Mouse (Mus musculus): ENCODE measurements around the gene Gm10718. TPM values are rescaled to one million over a fixed set of nuclear protein-coding genes. Genes with fewer than 3 reads are reported as not detected.

Gm10718 gene
- 1 to 10 TPM; 3.5 to 6.1 TPM for total RNA-seq (2023)

DNA sequence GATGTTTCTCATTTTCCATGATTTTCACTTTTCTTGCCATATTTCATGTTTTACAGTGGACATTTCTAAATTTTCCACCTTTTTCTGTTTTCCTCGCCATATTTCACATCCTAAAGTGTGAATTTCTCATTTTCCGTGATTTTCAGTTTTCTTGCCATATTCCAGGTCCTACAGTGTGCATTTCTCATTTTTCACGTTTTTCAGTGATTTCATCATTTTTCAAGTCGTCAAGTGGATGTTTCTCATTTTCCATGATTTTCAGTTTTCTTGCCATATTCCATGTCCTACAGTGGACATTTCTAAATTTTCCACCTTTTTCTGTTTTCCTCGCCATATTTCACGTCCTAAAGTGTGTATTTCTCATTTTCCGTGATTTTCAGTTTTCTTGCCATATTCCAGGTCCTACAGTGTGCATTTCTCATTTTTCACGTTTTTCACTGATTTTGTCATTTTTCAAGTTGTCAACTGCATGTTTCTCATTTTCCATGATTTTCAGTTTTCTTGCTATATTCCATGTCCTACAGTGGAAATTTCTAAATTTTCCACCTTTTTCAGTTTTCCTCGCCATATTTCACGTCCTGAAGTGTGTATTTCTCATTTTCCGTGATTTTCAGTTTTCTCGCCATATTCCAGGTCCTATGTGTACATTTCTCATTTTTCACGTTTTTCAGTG, at the start of gene Gm10718:
Gene Gm10718 (plus strand): TSS at position 236 of the 673 bp plus-strand sequence.

GRCm38 (mm10) chr9:3000445-3000972, 22.8 kb upstream of the Gm10718 start, which contains the start of gene Gm10722:
Gene Gm10722, plus strand, starts transcription at chr9:3000922.

DNA sequence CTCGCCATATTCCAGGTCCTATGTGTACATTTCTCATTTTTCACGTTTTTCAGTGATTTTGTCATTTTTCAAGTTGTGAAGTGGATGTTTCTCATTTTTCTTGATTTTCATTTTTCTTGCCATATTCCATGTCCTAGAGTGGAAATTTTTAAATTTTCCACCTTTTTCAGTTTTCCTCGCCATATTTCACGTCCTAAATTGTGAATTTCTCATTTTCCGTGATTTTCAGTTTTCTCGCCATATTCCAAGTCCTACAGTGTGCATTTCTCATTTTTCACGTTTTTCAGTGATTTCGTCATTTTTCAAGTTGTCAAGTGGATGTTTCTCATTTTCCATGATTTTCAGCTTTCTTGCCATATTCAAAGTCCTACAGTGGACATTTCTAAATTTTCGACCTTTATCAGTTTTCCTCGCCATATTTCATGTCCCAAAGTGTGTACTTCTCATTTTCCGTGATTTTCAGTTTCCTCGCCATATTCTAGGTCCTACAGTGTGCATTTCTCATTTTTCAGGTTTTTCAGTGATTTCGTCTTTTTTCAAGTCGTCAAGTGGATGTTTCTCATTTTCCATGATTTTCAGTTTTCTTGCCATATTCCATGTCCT, 20.5 kb upstream of the Gm10718 start, which contains the start of gene Gm11168:
Gene Gm11168 (plus strand): TSS at position 553 of the 603 bp plus-strand sequence.

DNA sequence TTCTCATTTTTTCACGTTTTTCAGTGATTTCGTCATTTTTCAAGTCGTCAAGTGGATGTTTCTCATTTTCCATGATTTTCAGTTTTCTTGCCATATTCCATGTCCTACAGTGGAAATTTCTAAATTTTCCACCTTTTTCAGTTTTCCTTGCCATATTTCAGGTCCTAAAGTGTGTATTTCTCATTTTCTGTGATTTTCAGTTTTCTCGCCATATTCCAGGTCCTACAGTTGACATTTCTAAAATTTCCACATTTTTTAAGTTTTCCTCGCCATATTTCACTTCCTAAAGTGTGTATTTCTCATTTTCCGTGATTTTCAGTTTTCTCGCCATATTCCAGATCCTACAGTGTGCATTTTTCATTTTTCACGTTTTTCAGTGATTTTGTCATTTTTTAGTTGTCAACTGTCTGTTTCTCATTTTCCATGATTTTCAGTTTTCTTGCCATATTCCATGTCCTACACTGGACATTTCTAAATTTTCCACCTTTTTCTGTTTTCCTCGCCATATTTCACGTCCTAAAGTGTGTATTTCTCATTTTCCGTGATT, 10.5 kb upstream of the Gm10718 start, which contains the start of gene Gm10721:
Gene Gm10721 (plus strand): TSS at position 408 of the 547 bp plus-strand sequence.

GRCm38 (mm10) chr9:3015354-3015753, 8.0 kb upstream of the Gm10718 start, which contains the start of gene Gm10720:
Gene Gm10720, plus strand, starts transcription at chr9:3015654.

DNA sequence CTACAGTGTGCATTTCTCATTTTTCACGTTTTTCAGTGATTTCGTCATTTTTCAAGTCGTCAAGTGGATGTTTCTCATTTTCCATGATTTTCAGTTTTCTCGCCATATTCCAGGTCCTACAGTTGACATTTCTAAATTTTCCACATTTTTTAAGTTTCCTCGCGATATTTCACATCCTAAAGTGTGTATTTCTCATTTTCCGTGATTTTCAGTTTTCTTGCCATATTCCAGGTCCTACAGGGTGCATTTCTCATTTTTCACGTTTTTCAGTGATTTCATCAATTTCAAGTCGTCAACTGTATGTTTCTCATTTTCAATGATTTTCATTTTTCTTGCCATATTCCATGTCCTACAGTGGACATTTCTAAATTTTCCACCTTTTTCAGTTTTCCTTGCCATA, 6.2 kb upstream of the Gm10718 start, which contains the start of gene Gm10719:
Gene Gm10719 (plus strand): TSS at position 301 of the 400 bp plus-strand sequence.

DNA sequence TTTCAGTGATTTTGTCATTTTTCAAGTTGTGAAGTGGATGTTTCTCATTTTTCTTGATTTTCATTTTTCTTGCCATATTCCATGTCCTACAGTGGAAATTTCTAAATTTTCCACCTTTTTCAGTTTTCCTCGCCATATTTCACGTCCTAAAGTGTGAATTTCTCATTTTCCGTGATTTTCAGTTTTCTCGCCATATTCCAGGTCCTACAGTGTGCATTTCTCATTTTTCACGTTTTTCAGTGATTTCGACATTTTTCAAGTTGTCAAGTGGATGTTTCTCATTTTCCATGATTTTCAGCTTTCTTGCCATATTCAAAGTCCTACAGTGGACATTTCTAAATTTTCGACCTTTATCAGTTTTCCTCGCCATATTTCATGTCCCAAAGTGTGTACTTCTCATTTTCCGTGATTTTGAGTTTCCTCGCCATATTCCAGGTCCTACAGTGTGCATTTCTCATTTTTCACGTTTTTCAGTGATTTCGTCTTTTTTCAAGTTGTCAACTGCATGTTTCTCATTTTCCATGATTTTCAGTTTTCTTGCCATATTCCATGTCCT, 1.6 kb downstream of the Gm10718 start, which contains the start of gene Gm10717:
Gene Gm10717 (plus strand): TSS at position 506 of the 556 bp plus-strand sequence.

DNA sequence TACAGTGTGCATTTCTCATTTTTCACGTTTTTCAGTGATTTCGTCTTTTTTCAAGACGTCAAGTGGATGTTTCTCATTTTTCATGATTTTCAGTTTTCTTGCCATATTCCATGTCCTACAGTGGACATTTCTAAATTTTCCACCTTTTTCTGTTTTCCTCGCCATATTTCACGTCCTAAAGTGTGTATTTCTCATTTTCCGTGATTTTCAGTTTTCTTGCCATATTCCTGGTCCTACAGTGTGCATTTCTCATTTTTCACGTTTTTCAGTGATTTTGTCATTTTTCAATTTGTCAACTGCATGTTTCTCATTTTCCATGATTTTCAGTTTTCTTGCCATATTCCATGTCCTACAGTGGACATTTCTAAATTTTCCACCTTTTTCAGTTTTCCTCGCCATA, 11.0 kb downstream of the Gm10718 start, which contains the start of gene Gm17535:
Gene Gm17535 (plus strand): TSS at position 301 of the 400 bp plus-strand sequence.

DNA sequence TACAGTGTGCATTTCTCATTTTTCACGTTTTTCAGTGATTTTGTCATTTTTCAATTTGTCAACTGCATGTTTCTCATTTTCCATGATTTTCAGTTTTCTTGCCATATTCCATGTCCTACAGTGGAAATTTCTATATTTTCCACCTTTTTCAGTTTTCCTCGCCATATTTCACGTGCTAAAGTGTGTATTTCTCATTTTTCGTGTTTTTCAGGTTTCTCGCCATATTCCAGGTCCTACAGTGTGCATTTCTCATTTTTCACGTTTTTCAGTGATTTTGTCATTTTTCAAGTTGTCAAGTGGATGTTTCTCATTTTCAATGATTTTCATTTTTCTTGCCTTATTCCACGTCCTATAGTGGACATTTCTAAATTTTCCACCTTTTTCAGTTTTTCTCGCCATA, 13.2 kb downstream of the Gm10718 start, which contains the start of gene Gm10715:
Gene Gm10715 (plus strand): TSS at position 301 of the 400 bp plus-strand sequence.

Other genes starting within 250 kb of the Gm10718 start
- not detected for gene Gm10722, start 22.6 kb upstream of the Gm10718 start, total RNA-seq (2023)
- 1 to 10 TPM in 1 of 2 experiments, not detected in 1; 1.3 TPM for gene Gm11168, start 20.2 kb upstream of the Gm10718 start, total RNA-seq (2023)
- 1 to 10 TPM; 1.5 to 4.6 TPM for gene Gm10721, start 10.4 kb upstream of the Gm10718 start, total RNA-seq (2023)
- gene Gm10720, start 7.9 kb upstream of the Gm10718 start, total RNA-seq (2023), result 1 to 10 TPM in 1 of 2 experiments, not detected in 1; 1.8 TPM
- 1 to 10 TPM; 3.2 to 4.5 TPM for gene Gm10719, start 6.1 kb upstream of the Gm10718 start, total RNA-seq (2023)
- gene Gm10717, start 1.9 kb downstream of the Gm10718 start, total RNA-seq (2023), result 1 to 10 TPM; 1.3 to 1.6 TPM
- gene Gm17535, start 11.1 kb downstream of the Gm10718 start, total RNA-seq (2023), result not detected
- not detected for gene Gm10715, start 13.3 kb downstream of the Gm10718 start, total RNA-seq (2023)

Measured in neutrophil, adult 83 days (primary cell).